Mouse (Mus musculus): Measurements from ENCODE around the gene Usp47. TPM values are rescaled to one million over a fixed set of nuclear protein-coding genes. Genes with fewer than 3 reads are reported as not detected.

Gene Usp47
- total and polyA plus RNA-seq, 3 experiments: 37.3 to 122 (median 47.8) TPM

- TF ChIP-seq MXI1 (IDR thresholded peaks at IDR 0.05; ENCODE audit: low read depth, low read length) (no peak), CTCF (IDR thresholded peaks at IDR 0.05 in 2 of 3, conservative IDR thresholded peaks at IDR 0.05 in 1 of 3; ENCODE audit: control insufficient read depth in 1 of 3, insufficient read depth in 1 of 3, low read depth in 2 of 3, low read length in 3 of 3, poor library complexity in 1 of 3, severe bottlenecking in 1 of 3) (no peak)
Measured at GRCm38 (mm10) chr7:112127085-112127637, 103.9 kb downstream of the Usp47 start (continued).

DNA sequence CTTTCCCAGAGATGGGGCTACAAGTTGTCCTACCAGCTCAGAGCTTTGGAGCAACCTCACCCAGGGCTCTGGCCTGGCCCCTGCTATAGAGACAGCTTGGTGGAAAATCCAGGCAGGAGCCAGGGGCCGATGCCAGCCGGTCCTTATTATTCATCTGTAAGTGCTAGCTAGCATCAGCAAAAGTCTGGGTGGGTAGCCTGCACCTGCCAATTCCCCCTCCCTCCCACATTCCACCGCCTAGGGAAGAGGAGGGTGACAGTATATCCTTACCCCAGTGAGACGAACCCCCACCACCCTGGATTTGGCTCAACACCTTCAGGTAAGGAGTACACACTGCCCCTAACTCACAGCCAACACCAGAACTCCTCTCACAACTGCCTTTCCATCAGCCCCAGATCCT lies 104.7 kb downstream of the Usp47 start:
- Histone ChIP-seq H3K4me1 (ENCODE audit: control insufficient read depth in 1 of 2, insufficient read depth in 2 of 2, low read length in 2 of 2) (no peaks in the 10 kb centered on the region), H3K27me3 (ENCODE audit: control insufficient read depth in 1 of 2, insufficient read depth in 2 of 2, low read length in 2 of 2) (no peaks in the 10 kb centered on the region)
- TF ChIP-seq RCOR1 (IDR thresholded peaks at IDR 0.05; ENCODE audit: low read depth, low read length) (no peak), NELFE (IDR thresholded peaks at IDR 0.05; ENCODE audit: low read depth, low read length) (no peak), ZNF384 (IDR thresholded peaks at IDR 0.05; ENCODE audit: low read depth, low read length) (no peak)

GRCm38 (mm10) chr7:112128810-112129209 lies 105.5 kb downstream of the Usp47 start:
- Histone ChIP-seq H3K9ac (ENCODE audit: control insufficient read depth, low read depth, low read length, poor library complexity, severe bottlenecking) (no peak overlapping the region), H3K4me3 (ENCODE audit: control insufficient read depth in 1 of 2, insufficient read depth in 1 of 2, low read depth in 2 of 2, low read length in 2 of 2) (no peak overlapping the region), H3K79me2 (ENCODE audit: control insufficient read depth, insufficient read depth, low read length, poor library complexity) (no peaks in the 10 kb centered on the region), H3K9me3 (replicated peaks; ENCODE audit: insufficient read depth, low read length) (no peaks in the 10 kb centered on the region), H3K27me3 (ENCODE audit: control insufficient read depth in 1 of 2, insufficient read depth in 2 of 2, low read length in 2 of 2) (no peaks in the 10 kb centered on the region), H3K4me1 (ENCODE audit: control insufficient read depth in 1 of 2, insufficient read depth in 2 of 2, low read length in 2 of 2) (no peaks in the 10 kb centered on the region), H3K36me3 (ENCODE audit: control insufficient read depth in 1 of 2, insufficient read depth in 2 of 2, low read length in 2 of 2) (no peaks in the 10 kb centered on the region), H3K27ac (ENCODE audit: control insufficient read depth, low read depth, low read length) (no peak overlapping the region)
- no peak for TF ChIP-seq USF2 (IDR thresholded peaks at IDR 0.05; ENCODE audit: borderline replicate concordance in 1 of 2, insufficient read depth in 1 of 2, low read depth in 1 of 2, low read length in 2 of 2)
- no peak for TF ChIP-seq TAL1 (IDR thresholded peaks at IDR 0.05; ENCODE audit: low read length)
- no peak for TF ChIP-seq ELF1 (IDR thresholded peaks at IDR 0.05; ENCODE audit: low read depth, low read length)
- TF ChIP-seq CTCF (IDR thresholded peaks at IDR 0.05 in 2 of 3, conservative IDR thresholded peaks at IDR 0.05 in 1 of 3; ENCODE audit: control insufficient read depth in 1 of 3, insufficient read depth in 1 of 3, low read depth in 2 of 3, low read length in 3 of 3, poor library complexity in 1 of 3, severe bottlenecking in 1 of 3): no peak
- no peak for TF ChIP-seq POLR2AphosphoS5 (IDR thresholded peaks at IDR 0.05; ENCODE audit: borderline replicate concordance, low read depth, low read length)
- TF ChIP-seq JUND (IDR thresholded peaks at IDR 0.05; ENCODE audit: low read depth, low read length): no peak
- TF ChIP-seq RCOR1 (IDR thresholded peaks at IDR 0.05; ENCODE audit: low read depth, low read length): no peak
- TF ChIP-seq NELFE (IDR thresholded peaks at IDR 0.05; ENCODE audit: low read depth, low read length): no peak
- TF ChIP-seq GATA1 (IDR thresholded peaks at IDR 0.05; ENCODE audit: low read depth, low read length): no peak
- no peak for DNase-seq (ENCODE audit: low read depth, low spot score)

More for the DNA sequence above, 104.7 kb downstream of the Usp47 start:
- Histone ChIP-seq H3K36me3 (ENCODE audit: control insufficient read depth in 1 of 2, insufficient read depth in 2 of 2, low read length in 2 of 2) (no peaks in the 10 kb centered on the region), H3K4me3 (ENCODE audit: control insufficient read depth in 1 of 2, insufficient read depth in 1 of 2, low read depth in 2 of 2, low read length in 2 of 2) (no peak overlapping the region), H3K79me2 (ENCODE audit: control insufficient read depth, insufficient read depth, low read length, poor library complexity) (no peaks in the 10 kb centered on the region), H3K9ac (ENCODE audit: control insufficient read depth, low read depth, low read length, poor library complexity, severe bottlenecking) (no peak overlapping the region), H3K27ac (ENCODE audit: control insufficient read depth, low read depth, low read length) (no peak overlapping the region), H3K9me3 (replicated peaks; ENCODE audit: insufficient read depth, low read length) (no peaks in the 10 kb centered on the region)
- no peak for DNase-seq (ENCODE audit: low read depth, low spot score)

GRCm38 (mm10) chr7:112129851-112130250 lies 106.5 kb downstream of the Usp47 start:
- TF ChIP-seq SIN3A (IDR thresholded peaks at IDR 0.05; ENCODE audit: low read length) (no peak), POLR2A (IDR thresholded peaks at IDR 0.05; ENCODE audit: control insufficient read depth in 1 of 2, insufficient read depth in 1 of 2, low read depth in 1 of 2, low read length in 2 of 2, poor library complexity in 1 of 2) (no peak), EP300 (IDR thresholded peaks at IDR 0.05; ENCODE audit: low read depth in 1 of 2, low read length in 2 of 2) (no peak)
- Histone ChIP-seq H3K9me3 (replicated peaks; ENCODE audit: insufficient read depth, low read length) (no peaks in the 10 kb centered on the region), H3K36me3 (ENCODE audit: control insufficient read depth in 1 of 2, insufficient read depth in 2 of 2, low read length in 2 of 2) (no peaks in the 10 kb centered on the region), H3K27me3 (ENCODE audit: control insufficient read depth in 1 of 2, insufficient read depth in 2 of 2, low read length in 2 of 2) (no peaks in the 10 kb centered on the region), H3K9ac (ENCODE audit: control insufficient read depth, low read depth, low read length, poor library complexity, severe bottlenecking) (no peak overlapping the region), H3K27ac (ENCODE audit: control insufficient read depth, low read depth, low read length) (no peak overlapping the region), H3K4me1 (ENCODE audit: control insufficient read depth in 1 of 2, insufficient read depth in 2 of 2, low read length in 2 of 2) (no peaks in the 10 kb centered on the region), H3K79me2 (ENCODE audit: control insufficient read depth, insufficient read depth, low read length, poor library complexity) (no peaks in the 10 kb centered on the region), H3K4me3 (ENCODE audit: control insufficient read depth in 1 of 2, insufficient read depth in 1 of 2, low read depth in 2 of 2, low read length in 2 of 2) (no peak overlapping the region)
- no peak for DNase-seq (ENCODE audit: low read depth, low spot score)

Measured in MEL (cell line).